Mouse (Mus musculus): ENCODE measurements around the gene Cyba. TPM values are rescaled to one million over a fixed set of nuclear protein-coding genes. Genes with fewer than 3 reads are reported as not detected.
A peak's percentile ranks its signal among the peaks of the same experiment; 100 is the strongest.

The Cyba gene
- polyA plus RNA-seq, 1 experiment from 2014 or later, result 75.4 TPM

DNA sequence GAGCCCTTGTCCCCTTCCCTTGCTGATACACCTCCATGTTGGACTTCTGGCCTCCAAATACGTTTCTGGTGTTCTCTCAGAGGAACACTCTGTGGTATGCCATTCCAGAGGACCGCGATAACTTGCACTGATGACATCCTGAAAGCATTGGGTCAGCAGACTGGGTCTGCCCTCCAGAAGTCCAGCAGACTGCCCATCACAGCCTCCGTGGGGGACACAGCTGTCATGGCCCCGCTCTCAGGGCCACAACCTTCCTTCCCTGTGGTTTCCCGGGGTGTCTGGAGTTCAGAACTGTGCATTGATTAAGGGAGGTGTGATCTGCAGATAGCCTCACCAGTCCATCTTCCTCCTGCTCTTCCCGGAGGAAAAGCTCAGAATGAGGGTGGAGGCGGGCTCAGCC, 29.8 kb upstream of the Cyba start:
- 74% methylated on average over 8 of the region's 8 CpGs for WGBS
- peaks cover 50% of the 10 kb centered on the region for H3K4me1 ChIP-seq (replicated peaks)
- DNase-seq (ENCODE audit: low spot score), result no peak
- H3K27me3 ChIP-seq (ENCODE audit: insufficient read depth, poor library complexity, severe bottlenecking), result peaks cover 63% of the 10 kb centered on the region
- no peak overlapping the region for H3K27ac ChIP-seq
- no peaks in the 10 kb centered on the region for H3K9me3 ChIP-seq
- H3K4me3 ChIP-seq, result no peak overlapping the region
- H3K36me3 ChIP-seq, result peaks cover 21% of the 10 kb centered on the region

DNA sequence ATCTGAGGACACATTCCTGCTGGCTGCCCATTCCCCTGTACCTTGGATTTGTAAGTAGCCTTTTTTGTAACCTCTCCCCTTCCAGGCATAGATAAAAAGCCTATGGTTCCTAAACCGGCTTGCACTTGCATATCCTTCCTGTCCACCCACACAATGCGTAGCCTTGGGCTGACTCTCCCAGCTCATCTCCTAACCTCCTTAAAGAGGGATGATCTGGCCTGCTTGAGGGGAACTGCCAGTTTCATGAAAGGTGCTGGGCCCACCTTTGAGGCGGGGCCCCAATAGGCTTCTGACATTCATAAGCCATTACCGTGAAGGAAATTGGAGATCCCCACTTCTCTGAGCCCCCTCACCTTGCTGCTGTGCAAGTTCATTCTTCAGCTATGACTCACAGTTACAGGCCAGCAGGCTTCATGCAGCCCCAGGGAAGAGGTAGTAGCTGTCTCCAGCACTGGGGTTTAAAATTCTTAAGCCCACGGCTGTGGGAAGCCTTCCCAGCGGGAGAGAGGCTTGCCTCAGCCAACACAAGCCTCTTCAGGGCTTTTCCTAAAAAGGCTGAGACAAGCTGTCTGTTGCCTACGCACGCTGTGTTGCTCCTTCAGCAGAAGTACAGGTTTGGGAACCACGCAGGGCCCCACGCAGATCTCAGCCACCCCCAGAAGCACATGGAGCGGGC, 28.9 kb upstream of the Cyba start:
- 63% methylated on average over 11 of the region's 11 CpGs for WGBS

DNA sequence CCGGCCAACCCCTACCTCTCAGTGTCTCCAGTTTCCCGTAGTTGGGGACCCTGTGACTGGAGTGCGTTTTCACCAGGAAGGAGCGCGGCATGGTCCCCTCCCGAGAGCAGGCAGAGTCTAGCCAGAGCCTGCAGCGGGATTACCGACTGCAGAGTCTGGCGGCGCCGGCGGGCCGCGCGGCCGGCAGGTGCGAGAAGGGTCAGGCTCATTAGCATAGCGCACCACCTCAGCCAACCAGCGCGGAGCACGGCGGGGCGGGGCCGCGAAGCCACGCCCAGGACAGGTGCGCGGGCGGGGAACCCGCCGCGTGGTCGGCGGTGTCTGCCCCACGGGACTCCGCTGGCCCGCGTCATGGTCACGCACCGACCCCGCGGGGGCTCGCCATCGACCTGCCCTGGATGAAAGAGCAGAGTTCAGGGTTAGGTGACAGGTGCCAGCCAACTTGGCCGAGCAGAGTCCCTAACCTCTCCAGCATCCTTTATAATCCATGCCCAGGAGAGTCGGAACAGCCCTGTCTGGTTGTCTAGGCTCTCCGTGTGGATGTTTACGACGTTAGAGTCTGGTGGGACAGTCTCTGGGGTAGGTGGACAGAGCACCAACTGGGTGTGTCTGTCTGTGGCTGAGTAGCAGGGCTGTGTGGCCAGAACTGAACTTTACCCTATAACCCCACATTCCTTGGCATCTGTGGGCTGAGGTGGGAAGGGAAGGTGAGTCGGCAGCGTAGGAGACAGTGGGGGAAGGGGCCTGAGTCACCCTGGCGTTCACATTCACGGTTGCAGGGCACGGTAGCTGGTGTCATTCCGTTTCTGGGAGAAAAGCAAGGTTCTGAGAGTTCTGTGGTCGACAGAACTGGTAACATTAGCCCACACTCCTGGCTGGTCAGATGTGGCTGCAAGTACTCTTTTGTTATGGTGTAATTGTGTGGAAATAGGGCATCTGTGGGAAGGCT, 28.1 kb upstream of the Cyba start, which contains the start of gene Snai3:
TSS of gene Snai3 (minus strand) at position 210 of the 949 bp plus-strand sequence.
- Histone ChIP-seq H3K27ac (peak within 1 kb of the TSS; percentile 41; the same call in 1 of the 2 replicates), H3K4me1 (replicated peaks) (peaks cover 50% of the 10 kb centered on the region), H3K4me3 (peak within 1 kb of the TSS; percentile 50), H3K27me3 (ENCODE audit: insufficient read depth, poor library complexity, severe bottlenecking) (peaks cover 80% of the 10 kb centered on the region), H3K36me3 (peaks cover 5% of the 10 kb centered on the region), H3K9me3 (no peaks in the 10 kb centered on the region)
- WGBS, result 3% methylated on average over 56 of the region's 56 CpGs
- DNase-seq (ENCODE audit: low spot score), result peak; percentile 50

More for the DNA sequence above, 28.9 kb upstream of the Cyba start:
- peaks cover 72% of the 10 kb centered on the region for H3K27me3 ChIP-seq (ENCODE audit: insufficient read depth, poor library complexity, severe bottlenecking)
- H3K9me3 ChIP-seq, result no peaks in the 10 kb centered on the region
- no peak for DNase-seq (ENCODE audit: low spot score)
- peaks cover 12% of the 10 kb centered on the region for H3K36me3 ChIP-seq
- no peak overlapping the region for H3K4me3 ChIP-seq
- no peak overlapping the region for H3K27ac ChIP-seq
- H3K4me1 ChIP-seq (replicated peaks), result peaks cover 50% of the 10 kb centered on the region

DNA sequence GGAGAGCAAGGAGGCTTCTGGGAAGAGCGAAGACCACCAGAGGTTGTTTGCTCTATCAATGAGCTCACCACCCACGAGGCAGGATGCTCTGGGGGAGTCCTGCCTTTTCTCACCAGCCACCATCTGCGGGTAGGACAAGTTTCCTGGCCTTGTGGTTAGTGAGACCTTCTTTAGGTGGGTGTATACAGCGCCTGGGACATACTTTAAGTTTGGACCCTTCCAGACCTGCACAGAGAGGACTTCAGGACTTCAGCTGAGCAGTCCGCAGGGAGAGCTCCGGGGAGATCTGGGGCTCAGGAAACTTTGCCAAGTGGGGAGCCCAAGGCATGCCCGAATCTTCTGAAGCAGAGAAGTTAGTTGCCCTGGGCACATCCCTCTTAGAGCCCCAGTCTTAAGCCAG, 27.3 kb upstream of the Cyba start:
- DNase-seq (ENCODE audit: low spot score), result no peak
- Histone ChIP-seq H3K36me3 (no peaks in the 10 kb centered on the region), H3K9me3 (no peaks in the 10 kb centered on the region), H3K4me3 (peak overlapping the region; percentile 50), H3K27me3 (ENCODE audit: insufficient read depth, poor library complexity, severe bottlenecking) (peaks cover 80% of the 10 kb centered on the region), H3K27ac (no peak overlapping the region), H3K4me1 (replicated peaks) (peaks cover 47% of the 10 kb centered on the region)
- WGBS, result 32% methylated on average over 7 of the region's 7 CpGs

DNA sequence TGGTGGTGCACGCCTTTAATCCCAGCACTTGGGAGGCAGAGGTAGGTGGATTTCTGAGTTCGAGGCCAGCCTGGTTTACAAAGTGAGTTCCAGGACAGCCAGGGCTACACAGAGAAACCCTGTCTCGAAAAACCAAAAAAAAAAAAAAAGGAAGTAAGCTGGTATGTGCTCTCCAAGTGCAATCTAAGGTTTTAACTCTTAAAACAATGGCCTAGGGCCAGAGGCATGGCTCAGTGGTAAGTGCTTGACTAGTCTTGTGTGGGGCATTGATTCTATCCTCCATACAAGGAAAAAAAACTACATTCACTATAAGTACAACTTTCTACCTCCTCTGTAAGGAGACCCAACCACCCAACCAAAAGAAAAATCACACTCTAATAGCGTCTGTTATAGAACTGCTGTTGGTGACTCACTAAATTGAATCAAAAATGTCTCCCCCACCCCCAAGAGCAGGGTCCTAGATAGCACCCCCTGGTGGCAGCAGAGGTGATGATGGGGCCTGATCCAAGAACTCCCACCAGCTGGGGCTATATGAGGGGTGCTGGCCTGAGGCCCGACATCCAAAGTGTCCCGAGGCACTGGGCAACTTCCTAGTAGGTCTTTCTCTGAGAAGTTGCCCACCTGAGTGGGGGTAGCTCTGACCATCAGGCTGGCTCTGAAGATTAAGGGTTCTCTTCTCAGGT, 26.6 kb upstream of the Cyba start:
- 61% methylated on average over 6 of the region's 6 CpGs for WGBS
- H3K27ac ChIP-seq, result no peak overlapping the region
- H3K36me3 ChIP-seq, result no peaks in the 10 kb centered on the region
- H3K27me3 ChIP-seq (ENCODE audit: insufficient read depth, poor library complexity, severe bottlenecking), result peaks cover 85% of the 10 kb centered on the region
- DNase-seq (ENCODE audit: low spot score), result peak; percentile 20
- no peaks in the 10 kb centered on the region for H3K9me3 ChIP-seq
- peaks cover 42% of the 10 kb centered on the region for H3K4me1 ChIP-seq (replicated peaks)
- H3K4me3 ChIP-seq, result 0 out of 2 replicates have a peak overlapping the region, but pooled peaks have one; percentile 50

DNA sequence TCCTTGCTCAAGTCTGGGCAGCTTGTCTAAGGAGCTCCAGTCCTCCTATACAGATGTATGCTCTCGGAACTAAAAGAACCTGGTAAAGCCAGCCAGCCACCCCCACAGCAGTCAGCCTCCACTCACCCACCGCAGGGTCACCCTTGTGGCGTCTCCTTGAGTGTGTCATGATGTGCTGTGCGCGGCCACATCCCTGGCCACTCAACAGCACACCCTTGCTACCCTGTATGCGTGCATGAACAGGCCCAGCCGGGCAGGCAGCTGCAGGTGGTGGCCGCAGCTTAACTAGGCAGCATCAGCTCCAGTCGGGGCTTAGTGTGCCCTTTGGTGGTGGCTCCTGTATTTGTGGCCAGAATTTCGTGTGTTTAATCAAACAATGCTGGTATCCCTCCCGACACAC, 24.4 kb upstream of the Cyba start:
- H3K4me1 ChIP-seq (replicated peaks), result peaks cover 23% of the 10 kb centered on the region
- no peak for DNase-seq (ENCODE audit: low spot score)
- no peaks in the 10 kb centered on the region for H3K9me3 ChIP-seq
- H3K4me3 ChIP-seq, result no peak overlapping the region
- 78% methylated on average over 11 of the region's 11 CpGs for WGBS
- H3K36me3 ChIP-seq, result no peaks in the 10 kb centered on the region
- H3K27ac ChIP-seq, result no peak overlapping the region
- H3K27me3 ChIP-seq (ENCODE audit: insufficient read depth, poor library complexity, severe bottlenecking), result peaks cover 71% of the 10 kb centered on the region

DNA sequence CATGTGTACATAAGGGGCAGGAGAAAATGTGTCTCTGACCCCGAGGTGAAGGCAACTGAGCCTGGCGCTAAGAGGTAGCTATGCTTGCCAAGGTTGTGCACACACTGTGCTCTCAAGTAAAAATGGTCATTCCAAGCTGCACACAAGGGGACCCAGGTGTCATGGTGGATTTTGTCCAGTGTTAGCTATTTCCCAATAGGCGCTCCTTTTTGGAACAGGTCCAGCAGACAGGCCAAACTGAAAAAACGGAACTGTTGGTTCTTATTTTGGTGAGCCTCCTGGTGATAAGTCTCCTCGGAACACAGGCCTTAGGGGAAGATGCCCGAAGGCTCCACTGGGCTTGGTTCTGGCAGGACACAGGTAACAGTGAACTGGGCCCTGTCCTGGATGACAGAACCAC, 21.7 kb upstream of the Cyba start:
- 89% methylated on average over 6 of the region's 6 CpGs for WGBS
- peaks cover 44% of the 10 kb centered on the region for H3K27me3 ChIP-seq (ENCODE audit: insufficient read depth, poor library complexity, severe bottlenecking)

DNA sequence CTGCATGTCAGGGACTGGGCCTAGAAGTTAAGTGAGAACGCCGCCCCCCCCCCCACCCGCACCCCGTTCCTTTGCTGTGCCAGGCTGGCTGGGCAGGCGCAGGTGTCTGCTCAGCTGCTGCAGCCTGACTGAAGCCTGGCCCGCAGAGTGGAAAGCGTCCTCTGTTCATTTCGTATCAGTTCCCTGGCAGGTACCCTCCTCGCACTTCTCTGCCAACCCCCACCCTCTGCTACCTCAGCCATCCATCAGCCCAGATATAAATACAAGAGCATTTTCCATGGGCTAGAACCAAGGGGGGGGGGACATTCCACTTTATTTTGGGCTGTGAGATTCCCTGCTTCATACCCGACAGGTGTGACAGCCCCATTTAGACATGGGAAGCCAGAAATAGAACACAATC, 19.4 kb upstream of the Cyba start:
- H3K4me3 ChIP-seq, result no peak overlapping the region
- DNase-seq (ENCODE audit: low spot score), result no peak
- no peaks in the 10 kb centered on the region for H3K36me3 ChIP-seq
- WGBS, result 86% methylated on average over 10 of the region's 10 CpGs
- no peaks in the 10 kb centered on the region for H3K9me3 ChIP-seq
- H3K27ac ChIP-seq, result no peak overlapping the region
- peaks cover 21% of the 10 kb centered on the region; the same call in 1 of the 2 replicates for H3K27me3 ChIP-seq (ENCODE audit: insufficient read depth, poor library complexity, severe bottlenecking)
- H3K4me1 ChIP-seq (replicated peaks), result no peaks in the 10 kb centered on the region

More for the DNA sequence above, 21.7 kb upstream of the Cyba start:
- no peak overlapping the region for H3K27ac ChIP-seq
- no peaks in the 10 kb centered on the region for H3K4me1 ChIP-seq (replicated peaks)
- no peak for DNase-seq (ENCODE audit: low spot score)
- no peaks in the 10 kb centered on the region for H3K36me3 ChIP-seq
- H3K4me3 ChIP-seq, result no peak overlapping the region
- H3K9me3 ChIP-seq, result no peaks in the 10 kb centered on the region

DNA sequence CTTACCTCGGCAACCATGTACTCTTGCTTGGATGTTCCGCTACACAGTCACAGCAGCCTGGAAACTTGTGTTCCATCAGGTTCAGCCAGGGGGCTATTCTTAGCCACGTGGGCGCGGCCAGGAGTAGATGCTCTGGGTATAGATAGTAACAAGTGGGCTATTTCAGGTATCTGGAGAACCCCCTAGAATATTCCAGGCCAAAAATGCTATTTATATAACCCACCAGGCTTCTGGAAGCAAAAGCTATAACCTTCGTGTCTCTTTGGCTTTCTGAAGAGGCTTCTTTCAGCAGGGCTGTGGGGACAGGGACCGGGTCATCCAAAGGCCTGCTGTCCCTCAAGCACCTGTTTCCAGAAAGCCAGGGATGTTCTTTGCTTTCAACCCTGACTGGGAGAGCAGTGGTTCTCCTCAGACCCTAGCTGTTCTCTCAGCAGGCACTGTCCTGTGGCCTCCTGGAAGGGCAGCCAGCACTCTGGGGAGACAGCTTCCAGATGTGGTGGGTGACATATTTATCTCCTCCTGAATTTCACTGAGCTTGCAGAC, 18.5 kb upstream of the Cyba start:
- no peak for DNase-seq (ENCODE audit: low spot score)
- H3K27me3 ChIP-seq (ENCODE audit: insufficient read depth, poor library complexity, severe bottlenecking), result peaks cover 12% of the 10 kb centered on the region; the same call in 1 of the 2 replicates
- H3K9me3 ChIP-seq, result no peaks in the 10 kb centered on the region
- H3K4me1 ChIP-seq (replicated peaks), result 0 out of 2 replicates have a peak, but pooled peaks cover under 1% of the 10 kb centered on the region
- H3K36me3 ChIP-seq, result no peaks in the 10 kb centered on the region
- no peak overlapping the region for H3K4me3 ChIP-seq
- H3K27ac ChIP-seq, result no peak overlapping the region
- WGBS, result 83% methylated on average over 7 of the region's 7 CpGs

DNA sequence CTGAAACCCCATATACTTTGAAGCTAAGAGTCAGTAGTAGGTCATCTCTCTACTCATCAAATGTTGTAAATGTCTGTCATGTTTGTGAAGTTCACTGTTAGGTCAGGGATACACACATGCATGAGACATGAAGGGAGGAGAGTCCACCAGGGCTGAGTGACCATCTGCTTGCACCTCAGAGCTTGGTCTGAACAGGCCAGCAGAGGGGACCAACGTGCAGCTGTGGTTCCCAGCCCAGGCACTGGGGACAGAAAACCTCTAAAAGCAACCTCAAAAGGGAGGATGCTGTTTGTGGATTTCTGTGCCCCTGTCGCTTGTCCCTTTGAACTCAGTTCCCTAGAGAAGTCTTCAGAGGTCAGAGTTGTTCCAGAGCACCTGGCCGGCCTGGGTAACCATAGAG, 12.5 kb upstream of the Cyba start:
- Histone ChIP-seq H3K4me1 (replicated peaks) (peaks cover 32% of the 10 kb centered on the region), H3K27ac (peak overlapping the region; percentile 3; the same call in 1 of the 2 replicates), H3K36me3 (peaks cover 2% of the 10 kb centered on the region), H3K4me3 (no peak overlapping the region), H3K27me3 (ENCODE audit: insufficient read depth, poor library complexity, severe bottlenecking) (no peaks in the 10 kb centered on the region), H3K9me3 (no peaks in the 10 kb centered on the region)
- 65% methylated on average over 3 of the region's 3 CpGs for WGBS
- no peak for DNase-seq (ENCODE audit: low spot score)

DNA sequence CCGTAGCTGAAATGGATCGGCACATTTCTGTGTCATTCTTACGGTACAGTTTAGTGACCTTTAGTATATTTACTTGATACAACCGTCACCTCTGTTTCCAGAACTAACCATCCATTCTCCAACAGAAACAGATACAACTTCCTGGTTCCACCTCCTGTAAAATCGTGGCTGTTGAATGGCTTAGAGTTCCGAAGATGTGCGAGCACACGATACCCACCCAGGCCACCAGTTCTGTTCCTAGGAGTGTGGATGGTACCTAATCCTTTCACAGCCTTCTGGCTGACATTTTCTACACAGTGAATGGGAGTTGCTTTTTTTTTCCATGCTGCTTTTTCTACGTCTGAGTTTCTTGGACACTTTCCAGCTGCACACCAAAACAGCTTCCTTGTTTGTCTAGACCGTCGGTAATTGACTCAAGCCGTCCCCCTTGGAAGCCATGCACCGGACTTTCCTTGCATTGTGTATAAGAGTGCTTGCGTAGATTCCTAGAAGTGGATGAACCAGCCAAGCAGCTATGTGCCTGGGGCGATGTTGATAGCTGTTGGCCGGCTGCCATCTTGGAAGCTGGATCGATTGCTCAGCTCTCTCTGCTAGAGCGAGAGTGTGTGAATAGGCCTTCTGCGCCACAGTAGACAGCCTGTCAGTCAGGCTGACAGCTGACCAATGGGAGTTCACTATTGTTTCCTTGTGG, 11.5 kb upstream of the Cyba start:
- peaks cover 12% of the 10 kb centered on the region for H3K36me3 ChIP-seq
- H3K4me3 ChIP-seq, result peak overlapping the region; percentile 88
- peak; percentile 67 for DNase-seq (ENCODE audit: low spot score)
- no peaks in the 10 kb centered on the region for H3K9me3 ChIP-seq
- no peaks in the 10 kb centered on the region for H3K27me3 ChIP-seq (ENCODE audit: insufficient read depth, poor library complexity, severe bottlenecking)
- WGBS, result 39% methylated on average over 19 of the region's 19 CpGs
- peak overlapping the region; percentile 92 for H3K27ac ChIP-seq
- H3K4me1 ChIP-seq (replicated peaks), result peaks cover 32% of the 10 kb centered on the region
